Mouse (Mus musculus) splenic B cell, adult 2 months (primary cell): ENCODE results near the gene Fam78b.

Experiments
- DNase-seq: peaks from one replicate; pipeline ENCODE4 v3.0.0-alpha.2; 2011; ENCODE audit warnings: low read depth, low spot score
- H3K27me3 ChIP-seq: 2 replicates; pipeline ENCODE4 v1.6.1; 2012; ENCODE audit warnings: mild to moderate bottlenecking, low read length, moderate library complexity, mixed read lengths; ENCODE audit not compliant: control insufficient read depth, poor library complexity, insufficient read depth, severe bottlenecking
- H3K36me3 ChIP-seq: 2 replicates; pipeline ENCODE4 v1.6.1; 2012; ENCODE audit warnings: mild to moderate bottlenecking, low read length, moderate library complexity, mixed read lengths; ENCODE audit not compliant: control insufficient read depth, poor library complexity, insufficient read depth, severe bottlenecking

The Fam78b gene

DNA sequence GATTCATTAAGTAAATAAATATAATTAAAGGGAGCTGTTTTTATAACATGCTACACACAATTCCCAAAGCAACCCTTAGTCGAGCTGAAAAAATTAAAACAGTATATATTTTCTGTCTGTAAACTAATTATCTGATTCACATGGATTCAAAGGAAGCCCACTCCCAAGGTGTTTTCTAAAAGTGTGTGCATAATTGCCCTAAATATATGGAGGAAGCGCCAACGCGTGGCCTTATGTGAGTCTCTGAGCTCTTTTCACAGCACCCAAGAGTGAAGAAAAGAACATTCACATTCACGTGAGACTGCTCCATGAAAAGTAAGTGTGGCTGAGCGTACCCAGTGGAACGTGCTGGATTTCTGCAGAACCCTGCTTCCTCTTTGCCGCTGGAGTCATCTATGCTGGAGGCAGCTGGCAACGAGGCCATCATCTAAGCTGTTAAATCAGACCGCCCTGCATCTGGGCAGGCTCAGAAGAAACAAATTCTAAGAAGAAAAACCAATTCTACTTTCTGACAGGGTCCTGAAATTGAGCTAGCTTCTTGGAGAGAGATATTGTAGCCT, 93.5 kb downstream of the Fam78b start:
- H3K36me3 ChIP-seq = no peaks in the 10 kb centered on the region
- no peaks in the 10 kb centered on the region for H3K27me3 ChIP-seq
- no peak for DNase-seq

DNA sequence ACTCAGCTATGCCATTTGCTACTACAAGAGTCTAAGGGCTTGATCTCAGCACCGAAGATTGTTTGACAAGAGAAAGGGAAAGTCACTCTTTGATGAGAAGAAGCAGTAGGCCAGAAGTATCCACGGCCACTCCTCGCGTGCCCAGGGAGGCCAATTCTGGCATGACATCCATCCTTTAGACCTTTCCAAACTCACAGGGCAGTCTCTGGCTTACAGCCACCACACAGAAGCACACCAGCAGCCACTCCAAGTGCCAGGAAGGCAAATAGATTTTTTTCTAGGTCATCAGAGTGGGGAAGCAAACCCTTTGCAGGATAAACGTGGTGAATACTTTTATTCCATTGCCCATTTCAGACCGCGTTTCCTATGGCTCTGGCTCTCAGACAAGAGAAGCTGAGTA, 97.5 kb downstream of the Fam78b start:
- H3K36me3 ChIP-seq = no peaks in the 10 kb centered on the region
- no peaks in the 10 kb centered on the region for H3K27me3 ChIP-seq
- no peak for DNase-seq

DNA sequence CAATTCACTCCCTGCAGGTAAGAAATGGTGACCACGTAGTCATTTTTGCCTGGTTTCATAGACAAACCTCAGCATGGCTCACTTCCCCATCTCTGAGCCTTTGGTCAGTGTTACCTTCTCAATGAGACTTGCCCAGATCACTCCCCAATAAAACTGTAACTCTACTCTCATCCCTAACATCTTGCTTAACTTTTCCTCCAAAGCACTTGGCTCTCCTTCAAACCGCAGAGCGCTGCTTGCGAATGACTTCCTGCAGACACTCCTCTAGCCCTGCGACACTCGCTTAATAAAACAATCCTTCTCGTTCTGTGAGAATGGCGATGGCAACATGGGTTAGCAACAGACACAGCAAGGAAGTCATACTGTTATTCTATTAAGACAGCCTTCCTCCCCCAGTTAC, 100.8 kb downstream of the Fam78b start:
- DNase-seq = no peak

DNA sequence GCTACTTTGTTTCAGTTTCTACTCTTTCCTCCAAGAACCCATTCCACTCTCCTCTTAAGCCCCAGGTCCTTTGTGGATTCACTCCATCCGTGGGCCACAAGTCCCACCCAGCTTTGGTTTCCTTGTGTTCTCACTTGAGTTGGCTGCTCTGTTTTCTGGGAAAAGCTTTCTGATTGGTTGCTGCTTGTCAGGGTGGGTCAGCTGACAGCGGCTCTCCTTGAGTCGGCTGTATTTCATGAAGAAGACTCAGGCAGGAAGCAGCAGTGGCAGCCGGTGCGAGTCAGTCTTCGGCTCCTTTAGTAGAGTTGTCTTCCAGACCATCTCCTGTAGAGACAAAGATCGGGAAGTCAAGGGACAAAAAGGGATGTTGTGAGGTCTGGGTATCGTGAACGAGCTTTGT, 101.3 kb downstream of the Fam78b start:
- DNase-seq = no peak
- Histone ChIP-seq H3K36me3 (no peaks in the 10 kb centered on the region), H3K27me3 (no peaks in the 10 kb centered on the region)

More for the DNA sequence above, 100.8 kb downstream of the Fam78b start:
- Histone ChIP-seq H3K27me3 (no peaks in the 10 kb centered on the region), H3K36me3 (no peaks in the 10 kb centered on the region)

DNA sequence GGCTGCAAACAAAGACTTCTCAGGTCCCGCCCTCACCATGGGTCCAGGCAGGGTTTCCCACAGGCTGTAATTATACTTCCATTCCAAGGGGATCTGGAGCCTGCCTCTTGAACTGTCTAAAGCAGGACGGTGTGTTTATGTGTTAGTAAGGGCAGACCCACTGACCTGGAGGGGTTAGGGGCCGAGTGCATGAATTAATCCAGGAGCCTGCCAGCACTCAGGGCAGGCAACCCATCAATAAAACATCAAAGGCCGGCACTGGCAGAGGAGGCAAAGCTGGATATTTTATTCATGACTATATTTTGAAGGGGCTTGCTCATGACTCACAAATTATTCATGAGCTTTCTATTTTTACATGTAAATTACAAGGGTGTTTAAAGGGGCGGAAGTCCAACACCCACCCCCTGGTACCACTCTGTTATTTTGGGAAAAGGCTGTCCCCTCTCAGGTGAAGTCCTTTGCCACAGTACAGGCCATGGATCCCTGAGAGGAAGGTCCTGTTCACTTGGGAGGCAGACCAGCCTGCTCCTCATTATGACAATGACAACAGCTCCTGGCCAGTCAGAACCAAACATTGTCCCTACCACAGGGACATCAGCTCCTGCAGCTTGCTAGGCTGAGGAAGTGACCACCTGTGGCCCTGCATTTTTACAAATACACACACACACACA, 103.9 kb downstream of the Fam78b start:
- no peaks in the 10 kb centered on the region for H3K27me3 ChIP-seq
- no peaks in the 10 kb centered on the region for H3K36me3 ChIP-seq
- no peak for DNase-seq

DNA sequence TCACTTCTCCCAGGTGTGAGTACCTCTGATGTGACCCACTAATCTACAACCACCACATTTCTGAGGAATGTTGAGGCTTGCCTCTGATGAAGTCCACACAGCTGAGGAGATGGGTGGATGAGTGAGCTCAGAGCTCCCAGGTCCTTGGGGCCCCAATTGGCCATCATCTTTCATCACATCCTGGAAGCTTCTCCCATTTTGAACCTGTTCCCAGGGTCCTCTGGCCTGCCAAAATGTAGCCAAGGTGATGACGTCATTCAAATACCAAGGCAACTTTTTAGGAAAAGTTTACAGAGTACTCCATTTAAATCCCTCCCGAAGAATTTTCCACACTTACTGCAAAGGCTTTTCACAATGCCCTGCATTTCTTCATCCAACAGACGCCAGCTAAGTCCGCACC, 104.7 kb downstream of the Fam78b start:
- Histone ChIP-seq H3K27me3 (no peaks in the 10 kb centered on the region), H3K36me3 (no peaks in the 10 kb centered on the region)
- no peak for DNase-seq

DNA sequence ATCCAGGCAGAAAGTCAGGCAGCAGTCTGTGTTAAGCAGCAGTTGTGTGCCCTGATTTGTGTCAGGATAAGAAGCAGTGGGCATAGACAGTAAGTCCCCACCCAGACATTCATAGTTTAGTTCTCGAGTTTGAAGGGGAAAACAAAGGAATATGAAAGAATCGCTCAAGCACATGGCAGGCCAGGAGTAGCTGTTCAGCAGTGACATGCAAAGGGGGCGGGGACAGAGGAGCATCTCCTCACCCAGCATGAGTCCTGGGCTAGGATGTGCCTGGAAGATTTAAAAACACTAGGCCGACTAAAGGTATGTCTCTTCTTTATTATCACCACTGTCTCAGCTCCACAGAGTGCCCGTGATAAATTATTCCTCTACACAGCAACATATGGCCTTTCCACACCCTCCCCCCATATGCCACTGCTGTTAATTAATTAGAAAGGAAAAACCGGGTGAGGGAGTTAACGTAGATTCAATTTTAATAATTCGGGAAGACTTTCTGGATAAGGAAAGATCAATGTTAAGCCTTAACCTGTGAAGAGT, 107.8 kb downstream of the Fam78b start:
- H3K36me3 ChIP-seq = no peaks in the 10 kb centered on the region
- DNase-seq = no peak
- no peaks in the 10 kb centered on the region for H3K27me3 ChIP-seq

DNA sequence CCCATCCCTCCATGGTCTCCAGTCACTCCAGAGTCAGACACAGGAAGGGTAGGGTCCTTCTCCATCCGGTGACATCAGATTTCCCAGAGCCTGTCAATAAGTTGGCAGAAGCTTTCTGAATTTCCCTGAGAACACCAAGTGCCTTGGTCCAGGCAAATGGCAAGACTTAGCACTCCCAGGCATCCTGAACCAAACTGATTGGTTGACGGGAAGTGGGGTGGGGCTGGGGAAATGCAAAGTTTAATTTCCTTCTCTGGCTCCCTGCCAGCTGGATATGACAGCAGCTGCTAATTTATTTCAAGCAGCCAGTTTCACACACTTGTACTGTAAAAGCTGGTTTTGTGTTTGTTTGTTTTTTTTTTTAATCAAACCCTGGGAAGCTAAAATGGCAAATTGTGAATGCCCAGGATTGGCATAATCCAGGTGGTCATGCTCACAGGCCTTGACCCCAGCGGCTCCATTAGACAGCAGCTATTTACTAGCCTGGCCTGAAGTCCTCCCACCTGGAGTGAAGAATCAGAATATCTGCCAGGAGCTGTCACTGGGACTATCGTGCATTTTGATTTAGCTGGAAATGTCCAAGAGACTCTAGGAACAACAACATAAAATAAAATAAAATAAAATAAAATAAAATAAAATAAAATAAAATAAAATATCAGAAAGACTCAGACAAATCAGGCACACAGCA, 113.3 kb downstream of the Fam78b start:
- Histone ChIP-seq H3K36me3 (no peaks in the 10 kb centered on the region), H3K27me3 (no peaks in the 10 kb centered on the region)
- DNase-seq = no peak

DNA sequence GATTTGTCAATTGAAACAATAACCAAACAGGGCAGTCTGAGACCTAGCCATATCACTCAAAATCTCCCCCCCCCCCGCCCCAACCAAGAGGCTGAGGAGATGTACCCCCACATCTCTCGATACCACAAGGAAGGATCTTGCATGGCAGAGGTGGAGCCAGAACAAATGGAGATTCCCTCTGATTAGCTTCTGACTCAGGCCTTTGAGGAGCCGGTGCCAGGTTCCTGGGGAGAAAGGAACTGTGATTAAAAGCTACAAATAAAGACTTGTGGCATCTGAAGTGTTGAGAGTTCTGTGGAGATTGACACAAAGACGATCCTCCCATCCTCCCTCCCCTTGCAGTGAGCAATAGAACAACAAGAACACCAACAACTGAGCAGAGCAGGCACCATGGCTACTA, 113.9 kb downstream of the Fam78b start:
- Histone ChIP-seq H3K36me3 (no peaks in the 10 kb centered on the region), H3K27me3 (no peaks in the 10 kb centered on the region)
- no peak for DNase-seq

DNA sequence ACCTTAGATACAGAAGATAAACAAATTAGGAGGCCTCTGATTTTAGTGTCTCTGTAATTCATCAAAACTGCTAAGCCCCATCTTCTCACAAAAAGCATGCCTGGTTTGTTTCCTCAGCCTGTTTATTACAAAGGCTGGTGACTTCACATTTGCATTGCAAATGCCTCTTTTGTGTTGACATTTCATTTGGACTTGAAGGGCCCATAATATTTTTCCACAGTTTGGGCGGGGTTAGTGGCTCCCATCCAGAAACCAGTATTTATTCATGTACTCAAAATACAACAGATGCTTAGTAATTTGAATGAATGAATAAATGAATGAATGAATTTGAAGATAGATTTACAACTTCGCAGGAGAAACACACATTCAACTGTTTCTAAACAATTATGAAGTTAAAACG, 115.5 kb downstream of the Fam78b start:
- no peak for DNase-seq
- no peaks in the 10 kb centered on the region for H3K36me3 ChIP-seq

DNA sequence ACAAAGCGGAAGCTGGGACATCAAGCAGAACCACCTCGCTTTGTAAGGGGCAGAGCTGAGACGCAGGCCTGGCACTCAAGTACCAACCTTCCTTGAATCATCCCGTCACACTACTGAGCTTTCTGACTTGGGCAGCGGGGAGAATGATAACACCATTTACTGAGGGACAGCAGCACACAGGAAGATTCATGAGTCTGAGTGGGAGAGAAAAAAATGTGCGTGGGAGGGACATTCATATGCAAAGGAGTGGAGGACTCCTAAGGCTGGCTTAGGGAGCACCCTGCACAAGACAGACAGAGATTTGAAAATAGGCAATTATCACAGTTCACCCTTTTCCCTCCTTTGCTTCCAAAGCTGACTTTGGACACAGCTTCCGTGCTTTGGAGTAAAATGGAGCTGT, 117.8 kb downstream of the Fam78b start:
- DNase-seq = no peak
- no peaks in the 10 kb centered on the region for H3K36me3 ChIP-seq
- no peaks in the 10 kb centered on the region for H3K27me3 ChIP-seq

More for the DNA sequence above, 115.5 kb downstream of the Fam78b start:
- H3K27me3 ChIP-seq = no peaks in the 10 kb centered on the region

DNA sequence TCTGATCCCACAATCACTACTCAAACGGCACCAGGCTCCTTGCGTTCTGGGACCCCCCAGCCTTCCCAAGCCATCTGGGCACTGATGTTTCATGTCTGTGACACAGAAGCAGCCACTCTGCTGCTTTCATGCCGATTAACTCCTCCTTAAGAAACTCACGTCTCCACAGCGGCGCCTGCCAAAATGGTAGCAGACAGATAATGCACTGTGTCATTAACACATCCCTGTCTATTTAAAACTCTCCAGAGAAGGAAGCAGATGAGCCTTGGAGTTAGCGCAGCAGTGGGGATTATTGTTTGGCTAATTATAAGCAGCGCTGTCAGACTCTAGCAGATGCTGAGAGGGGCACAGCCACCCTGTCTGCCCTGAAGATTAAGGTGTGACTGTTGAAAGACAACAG, 118.2 kb downstream of the Fam78b start:
- Histone ChIP-seq H3K36me3 (no peaks in the 10 kb centered on the region), H3K27me3 (no peaks in the 10 kb centered on the region)
- DNase-seq = no peak

DNA sequence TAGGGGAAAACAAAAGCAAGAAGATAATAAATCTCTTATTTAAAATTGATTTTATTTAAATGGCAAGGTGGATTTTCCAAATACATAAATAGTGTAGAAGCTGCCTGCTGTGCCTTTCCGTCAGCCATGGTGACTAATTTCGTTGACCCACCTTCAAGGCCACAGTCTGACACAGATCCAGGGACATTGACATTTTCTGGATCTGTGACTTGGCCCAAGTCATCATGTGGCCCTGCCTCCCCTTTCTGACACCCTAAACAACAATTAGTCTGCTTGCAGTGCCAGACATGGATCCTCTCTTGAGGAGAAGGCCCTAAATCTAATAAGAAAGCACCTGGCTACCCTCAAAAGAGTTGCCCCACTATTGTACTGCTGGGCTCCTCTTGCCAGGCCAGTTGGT, 121.2 kb downstream of the Fam78b start:
- no peak for DNase-seq
- H3K36me3 ChIP-seq = no peaks in the 10 kb centered on the region

DNA sequence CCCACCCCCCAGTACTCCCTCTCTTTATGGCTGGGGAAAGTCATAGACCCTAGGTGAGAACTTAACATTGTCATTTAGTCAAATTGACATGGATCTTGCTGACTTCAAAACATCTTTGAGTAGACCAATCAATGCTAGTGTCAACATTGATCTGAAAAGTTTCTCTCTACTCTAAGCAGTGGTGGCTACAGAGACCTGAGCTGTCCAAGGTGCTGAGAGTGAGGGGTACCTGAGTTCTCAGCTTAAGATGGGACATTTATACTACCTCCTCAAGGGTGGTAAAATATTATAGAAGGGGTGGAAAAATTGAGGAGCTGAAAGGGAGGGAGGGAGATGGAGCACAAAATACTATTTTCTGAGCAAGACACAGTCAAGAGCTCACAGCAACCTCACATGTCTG, 122.3 kb downstream of the Fam78b start:
- no peaks in the 10 kb centered on the region for H3K27me3 ChIP-seq
- no peaks in the 10 kb centered on the region for H3K36me3 ChIP-seq
- no peak for DNase-seq

More for the DNA sequence above, 121.2 kb downstream of the Fam78b start:
- H3K27me3 ChIP-seq = no peaks in the 10 kb centered on the region

DNA sequence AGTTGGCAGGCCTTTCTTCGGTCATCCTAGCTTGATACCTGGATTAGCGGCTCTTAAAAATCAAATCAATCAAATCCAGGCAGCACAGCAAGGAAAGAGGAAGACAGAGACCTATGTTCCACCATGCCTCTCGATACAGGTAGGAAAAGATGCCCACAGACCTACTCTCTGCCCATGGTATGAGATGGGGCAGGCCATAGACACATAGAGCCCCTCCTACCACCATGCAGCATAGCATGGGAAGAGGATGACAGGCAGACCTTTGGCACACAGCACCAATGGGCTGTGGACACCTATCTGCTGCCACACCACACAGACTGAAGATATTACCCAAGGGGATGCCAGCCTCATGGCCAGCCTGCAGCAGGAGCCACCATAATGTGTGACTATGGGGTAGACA, 124.7 kb downstream of the Fam78b start:
- no peak for DNase-seq
- Histone ChIP-seq H3K36me3 (no peaks in the 10 kb centered on the region), H3K27me3 (no peaks in the 10 kb centered on the region)
